Mouse (Mus musculus) adrenal gland, postnatal 25 days (tissue): ENCODE data around the gene Zfhx3. TPM values are rescaled to one million over a fixed set of nuclear protein-coding genes. Genes with fewer than 3 reads are reported as not detected.
A peak's percentile ranks its signal among the peaks of the same experiment; 100 is the strongest.

Experiments used
- DNase-seq: peaks from one replicate; pipeline ENCODE4 v3.0.0; 2021; ENCODE audit warnings: mixed read lengths
- total RNA-seq: library from RNA; stranded (reverse); gene quantifications from 2 replicates; pipeline ENCODE4 v1.2.3, GENCODE M21; 2021

Gene Zfhx3
- total RNA-seq, 1 experiment from 2014 or later: 56.3 TPM

- no peak for DNase-seq
Observed at GRCm38 (mm10) chr8:108553808-108554577, 611.5 kb downstream of the Zfhx3 start.

DNA sequence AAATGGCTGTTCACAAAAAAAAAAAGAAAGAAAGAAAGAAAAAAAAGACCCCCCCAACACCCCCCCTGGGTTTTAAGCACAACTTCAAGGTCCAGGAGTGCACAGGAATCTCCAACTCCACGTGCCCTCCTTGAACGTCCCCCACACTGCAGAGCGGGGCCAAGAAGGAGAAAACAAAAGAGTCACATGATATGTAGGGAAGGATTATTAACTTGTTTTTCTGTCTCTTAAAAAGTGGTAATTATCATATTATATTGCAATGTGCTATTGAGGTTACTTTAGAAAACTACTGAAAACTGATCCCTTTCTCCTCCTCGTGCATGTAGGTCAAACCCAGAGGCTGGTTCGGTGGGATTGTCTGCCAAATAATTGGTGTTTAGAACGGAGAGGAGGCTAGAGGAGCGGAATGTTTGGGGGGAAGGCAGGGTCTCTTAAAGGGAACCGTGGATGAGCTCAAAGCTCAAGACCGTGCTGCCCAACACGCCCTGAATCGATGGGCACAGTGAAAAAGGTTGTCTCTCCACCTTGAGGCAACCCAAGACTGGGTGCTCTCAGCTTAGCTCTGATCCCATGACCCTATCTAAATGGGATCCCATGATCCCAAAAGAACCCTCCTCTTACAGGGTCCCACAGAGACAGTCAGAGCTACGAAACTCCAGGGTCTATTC lies 612.3 kb downstream of the Zfhx3 start:
- DNase-seq: no peak

- DNase-seq: no peak
Observed at GRCm38 (mm10) chr8:108563420-108563819, 621.0 kb downstream of the Zfhx3 start.

DNA sequence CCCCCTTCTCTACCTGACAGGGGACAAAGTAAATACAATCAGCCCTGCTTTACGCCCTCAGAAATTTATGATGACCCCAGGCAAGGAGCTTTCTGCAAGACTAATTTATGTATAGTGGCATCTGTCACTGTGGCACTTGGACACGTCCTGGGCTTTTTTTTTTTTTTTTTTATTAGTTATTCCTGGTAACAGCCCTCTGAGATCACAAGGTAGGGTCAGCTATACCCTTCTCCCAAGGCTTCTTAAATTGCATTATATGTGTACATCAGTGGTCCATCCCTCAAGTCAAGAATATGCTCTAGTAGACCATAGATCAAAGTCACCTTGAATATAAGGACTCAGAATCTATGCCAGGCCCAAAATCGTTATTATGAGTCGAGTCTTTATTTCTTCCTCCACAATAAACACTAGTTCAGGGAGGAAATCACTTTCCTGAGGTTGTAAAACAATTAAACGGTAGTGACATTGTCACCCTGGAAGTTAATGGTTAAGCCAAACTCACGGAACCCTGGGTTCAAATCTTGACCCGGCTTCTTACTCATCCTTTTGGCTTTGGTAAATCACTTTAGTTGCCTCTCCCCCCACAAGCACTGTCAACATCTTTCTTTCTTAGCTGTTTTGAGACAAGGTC lies 621.6 kb downstream of the Zfhx3 start:
- no peak for DNase-seq

DNA sequence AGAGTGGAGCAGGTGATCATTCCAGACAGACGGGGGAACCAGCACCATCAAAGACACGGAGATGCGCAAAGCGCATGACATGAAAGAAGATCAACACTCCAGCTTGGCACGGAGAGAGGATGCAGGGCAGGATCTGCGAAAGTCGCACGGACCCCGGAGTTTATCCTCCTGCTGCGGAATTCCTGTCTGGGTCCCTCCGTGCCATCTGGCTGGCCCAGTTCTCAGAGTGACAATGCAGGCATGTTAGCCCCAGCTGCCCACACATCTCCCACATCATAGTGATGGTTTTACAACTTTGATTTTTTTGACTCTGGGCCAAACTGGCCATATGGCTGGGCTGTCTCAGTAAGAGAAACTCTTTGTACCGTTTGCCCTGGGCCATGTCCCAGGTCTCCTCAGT lies 623.6 kb downstream of the Zfhx3 start:
- no peak for DNase-seq

DNA sequence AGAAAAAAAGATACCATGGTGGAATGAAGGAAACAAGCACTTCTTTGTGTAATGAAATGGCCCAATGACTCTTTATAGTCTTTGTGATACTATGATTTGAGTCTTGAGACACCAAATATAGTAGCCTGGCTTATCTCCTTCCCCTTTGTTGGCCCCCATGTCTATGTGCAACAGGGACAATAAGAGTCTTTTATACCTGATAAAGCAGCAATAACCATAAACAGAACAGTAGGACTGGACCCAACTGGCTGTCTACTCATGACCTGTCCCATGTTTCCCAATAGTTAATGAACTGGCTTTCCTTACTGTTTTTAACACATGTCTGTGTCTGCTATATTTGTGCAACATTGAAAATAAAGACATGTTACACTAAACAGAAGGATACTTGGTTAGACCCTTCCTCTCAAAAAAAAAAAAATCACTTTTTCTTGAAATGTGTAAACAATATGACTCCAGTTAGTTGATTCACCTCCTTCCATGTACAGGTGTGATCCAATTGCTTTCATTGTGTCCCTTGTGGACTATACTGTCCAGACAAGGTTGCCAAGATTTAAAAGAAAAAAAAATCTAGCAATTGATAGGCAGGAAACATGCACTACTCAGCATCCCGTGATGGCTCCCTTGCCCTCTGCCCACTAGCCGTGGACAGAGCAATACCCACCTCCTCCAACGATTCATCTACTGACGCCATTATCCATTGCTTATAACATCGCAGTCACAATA lies 631.0 kb downstream of the Zfhx3 start:
- no peak for DNase-seq

DNA sequence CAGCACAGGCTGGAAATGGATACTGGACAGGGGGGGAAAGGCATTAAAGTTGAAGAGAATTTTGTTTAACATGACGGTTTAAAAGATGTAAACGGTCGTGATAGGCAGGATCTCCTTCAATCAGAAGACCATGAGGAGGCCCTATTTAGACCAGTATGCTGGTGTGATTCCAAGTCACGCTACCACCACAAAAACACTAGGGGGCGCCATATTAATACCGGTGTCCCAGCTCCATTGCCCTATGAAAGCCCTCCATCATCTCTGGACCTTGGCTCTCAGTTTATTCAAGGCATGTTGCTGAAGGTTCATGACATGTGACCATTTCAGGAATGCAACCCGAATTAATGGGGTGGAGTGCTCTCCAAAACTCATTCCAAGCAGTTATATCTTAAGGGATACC lies 631.7 kb downstream of the Zfhx3 start:
- peak; percentile 55 for DNase-seq

GRCm38 (mm10) chr8:108577571-108577970 lies 635.1 kb downstream of the Zfhx3 start:
- DNase-seq: no peak

GRCm38 (mm10) chr8:108578388-108578787 lies 635.9 kb downstream of the Zfhx3 start:
- no peak for DNase-seq

DNA sequence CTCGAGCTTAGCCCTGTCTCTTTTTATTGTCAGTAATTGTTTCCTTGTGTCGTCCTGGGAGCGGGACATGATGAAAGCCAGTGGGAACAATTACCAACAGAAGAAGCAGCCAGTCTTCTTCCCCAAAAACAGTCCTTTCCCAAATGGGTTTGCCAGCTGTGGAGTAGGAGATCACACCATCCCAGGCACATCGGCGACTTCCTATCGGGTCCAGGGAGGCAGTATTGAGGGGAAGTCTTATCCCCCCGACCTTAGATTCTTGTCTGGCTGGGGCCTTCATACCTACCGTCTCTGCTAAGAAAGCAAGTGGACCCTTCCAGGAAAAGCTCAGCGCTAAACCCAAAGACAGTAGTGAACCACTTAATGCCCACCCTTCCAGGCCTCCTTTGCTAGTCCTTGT lies 637.4 kb downstream of the Zfhx3 start:
- DNase-seq: no peak

GRCm38 (mm10) chr8:108580364-108580763 lies 637.9 kb downstream of the Zfhx3 start:
- no peak for DNase-seq

DNA sequence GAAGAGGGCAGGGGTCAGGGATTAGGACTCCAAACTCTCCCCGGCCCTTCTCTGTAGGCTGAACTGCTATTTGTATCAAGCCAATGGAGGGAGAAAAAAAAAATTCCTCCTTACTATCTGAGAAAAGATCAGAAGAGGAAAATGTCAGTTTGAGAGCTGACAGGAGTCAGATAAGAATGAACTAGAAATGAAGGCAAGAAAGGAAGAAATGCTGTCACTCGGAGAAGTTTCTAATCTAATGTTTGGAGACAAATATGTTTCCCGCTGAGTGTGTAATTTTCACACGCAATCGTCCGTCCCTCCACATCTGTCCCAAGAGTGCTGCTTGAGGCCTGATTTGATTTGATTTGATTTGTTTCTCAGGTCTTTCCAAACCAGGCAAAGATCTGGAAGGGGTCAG lies 639.1 kb downstream of the Zfhx3 start:
- DNase-seq: no peak

GRCm38 (mm10) chr8:108582251-108582650 lies 639.8 kb downstream of the Zfhx3 start:
- DNase-seq: no peak

DNA sequence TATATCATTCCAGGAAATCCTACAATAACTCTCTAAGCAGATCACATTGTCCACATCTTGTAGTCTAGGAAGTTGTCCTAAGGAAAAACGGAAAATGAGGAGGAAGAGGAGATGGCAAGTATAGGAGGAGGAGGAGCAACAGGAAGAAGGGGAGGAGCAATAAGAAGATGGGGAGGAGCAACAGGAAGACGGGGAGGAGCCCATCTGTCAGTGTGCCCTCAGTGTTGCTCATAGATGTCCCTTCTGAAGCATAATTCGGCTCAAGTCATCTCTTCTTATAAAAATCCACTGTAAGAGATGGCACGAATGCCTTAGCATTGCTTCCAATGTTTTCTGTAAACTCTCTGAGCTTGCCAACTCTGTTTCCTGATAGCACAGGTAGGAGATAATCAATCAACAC lies 640.8 kb downstream of the Zfhx3 start:
- DNase-seq: no peak

DNA sequence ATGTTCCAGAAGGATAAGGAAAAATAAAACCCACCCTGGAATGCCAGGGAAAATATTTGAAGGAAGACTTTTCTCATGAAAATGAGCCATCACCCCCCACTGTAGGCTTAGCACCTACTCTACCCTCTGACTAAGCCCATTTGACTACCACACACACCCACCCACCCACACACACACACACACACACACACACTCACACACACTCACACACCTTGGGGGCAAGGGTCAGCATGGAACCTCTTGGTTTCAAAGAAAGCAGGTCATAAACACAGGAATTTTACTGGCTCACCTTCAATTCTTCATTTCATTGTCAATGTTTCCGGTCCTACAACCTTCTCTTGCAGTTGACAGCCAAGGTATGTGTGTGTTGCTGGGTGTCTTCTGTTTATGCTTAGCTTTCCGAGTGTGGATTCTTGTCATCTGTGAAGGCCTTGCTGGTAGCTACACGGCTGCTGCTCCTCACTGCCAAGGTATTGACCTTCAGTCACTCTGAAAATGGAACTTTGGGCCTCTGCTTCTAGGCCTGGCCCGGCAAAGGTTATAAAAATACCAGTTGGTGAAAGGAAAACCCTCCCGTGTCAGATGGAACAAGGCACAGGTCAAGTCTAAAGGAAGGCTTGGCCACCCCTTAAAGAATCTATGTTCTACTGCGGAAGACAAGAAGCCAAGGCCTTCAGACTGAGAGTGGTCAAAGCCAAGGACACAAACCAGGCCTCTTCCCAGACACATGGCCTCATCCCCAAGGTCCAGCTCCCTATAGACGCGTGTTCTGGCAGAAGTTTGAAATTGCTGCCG lies 641.6 kb downstream of the Zfhx3 start:
- peak; percentile 35 for DNase-seq

DNA sequence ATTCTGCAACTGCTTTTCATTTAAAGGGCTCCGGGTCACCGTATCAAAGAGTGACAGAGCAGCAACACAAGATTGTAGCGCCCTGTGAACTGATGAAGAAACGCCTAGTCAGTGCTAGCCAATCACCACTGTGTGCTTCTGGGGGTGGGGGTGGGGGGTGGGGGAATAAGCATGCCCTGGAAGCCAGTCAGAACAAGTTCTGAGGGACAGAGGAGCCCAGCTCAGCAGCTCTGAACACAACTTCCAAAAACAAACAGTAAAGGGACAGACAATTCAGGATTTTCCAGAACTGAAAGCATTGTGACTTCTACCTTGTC lies 642.2 kb downstream of the Zfhx3 start:
- no peak for DNase-seq

DNA sequence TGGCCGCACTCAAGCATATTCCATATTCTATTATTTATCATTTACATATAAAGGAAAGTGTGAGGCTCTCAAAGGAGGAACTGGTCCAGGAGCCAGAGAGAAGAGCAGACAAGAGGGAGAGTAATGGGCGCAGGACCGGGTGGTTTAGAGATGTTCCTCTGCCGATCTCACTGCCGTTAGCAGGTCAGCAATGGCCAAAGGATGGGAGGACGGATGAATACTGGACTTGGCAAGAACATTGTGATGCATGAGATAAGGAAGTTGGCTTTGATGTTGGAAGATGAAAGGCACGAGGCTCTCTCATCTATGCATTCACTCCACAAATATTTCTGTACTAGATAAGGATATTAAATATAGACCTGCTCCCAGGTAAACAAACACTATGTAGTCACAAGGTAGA lies 648.6 kb downstream of the Zfhx3 start:
- DNase-seq: no peak

GRCm38 (mm10) chr8:108592028-108592724 lies 649.7 kb downstream of the Zfhx3 start:
- DNase-seq: no peak

DNA sequence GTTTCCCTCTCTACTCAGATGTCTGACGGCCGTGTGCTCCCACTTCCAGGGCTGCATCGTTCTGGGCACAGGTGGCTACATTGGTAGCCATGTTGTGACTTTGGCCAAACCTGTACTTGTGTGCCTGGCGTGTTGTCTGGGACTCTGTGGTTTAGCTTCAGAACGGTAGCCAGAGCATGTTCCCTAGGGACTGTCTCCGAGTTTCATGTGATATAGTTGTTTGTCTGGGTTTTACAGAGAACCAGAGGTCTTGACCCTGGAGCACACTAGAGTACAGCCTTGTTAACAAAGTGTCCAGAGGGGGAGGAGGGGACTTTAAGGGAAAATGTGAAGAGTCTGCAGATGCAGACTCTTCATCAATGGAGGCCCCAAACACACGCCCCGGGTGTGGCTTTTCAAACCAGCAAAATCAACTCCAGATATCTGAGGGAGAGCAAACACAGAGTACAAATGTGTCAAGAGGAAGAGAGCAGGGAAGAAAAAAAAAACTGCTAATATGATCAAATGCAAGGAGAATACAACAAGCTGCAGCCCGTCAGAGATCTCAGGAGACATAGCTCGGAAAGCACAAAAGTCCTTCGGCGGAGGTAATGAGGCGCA lies 650.6 kb downstream of the Zfhx3 start:
- no peak for DNase-seq

DNA sequence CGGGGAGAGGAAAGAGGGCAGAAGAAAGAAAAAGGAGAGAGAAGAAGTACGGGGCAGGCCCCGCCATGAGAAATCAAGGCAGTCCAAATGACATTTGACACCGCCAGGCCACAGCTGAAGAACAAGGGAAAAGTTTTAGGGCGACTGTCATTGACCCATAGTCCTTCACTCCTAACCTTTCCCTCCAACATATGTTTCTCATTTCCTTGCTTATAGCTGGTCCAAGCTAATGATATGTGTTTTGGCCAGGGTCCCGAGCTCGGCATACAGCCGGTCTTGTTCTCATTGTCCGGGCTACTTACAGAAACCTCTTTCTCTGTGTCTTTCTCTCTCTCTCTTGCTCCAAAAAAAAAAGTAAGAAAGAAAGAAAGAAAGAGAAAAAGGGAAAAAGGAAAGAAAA lies 651.4 kb downstream of the Zfhx3 start:
- no peak for DNase-seq
